Mouse (Mus musculus) stomach, postnatal 0 days (tissue): ENCODE results near the gene Pml.
A peak's percentile ranks its signal among the peaks of the same experiment; 100 is the strongest.

Experiments used
- CTCF ChIP-seq: IDR thresholded peaks from 2 replicates; pipeline ENCODE4 v1.5.1; 2016; ENCODE audit warnings: antibody characterized with exemption, low read depth, mild to moderate bottlenecking, moderate library complexity
- EP300 ChIP-seq: optimal IDR thresholded peaks from 2 replicates; pipeline ENCODE3; 2016; ENCODE audit warnings: antibody characterized with exemption

DNA sequence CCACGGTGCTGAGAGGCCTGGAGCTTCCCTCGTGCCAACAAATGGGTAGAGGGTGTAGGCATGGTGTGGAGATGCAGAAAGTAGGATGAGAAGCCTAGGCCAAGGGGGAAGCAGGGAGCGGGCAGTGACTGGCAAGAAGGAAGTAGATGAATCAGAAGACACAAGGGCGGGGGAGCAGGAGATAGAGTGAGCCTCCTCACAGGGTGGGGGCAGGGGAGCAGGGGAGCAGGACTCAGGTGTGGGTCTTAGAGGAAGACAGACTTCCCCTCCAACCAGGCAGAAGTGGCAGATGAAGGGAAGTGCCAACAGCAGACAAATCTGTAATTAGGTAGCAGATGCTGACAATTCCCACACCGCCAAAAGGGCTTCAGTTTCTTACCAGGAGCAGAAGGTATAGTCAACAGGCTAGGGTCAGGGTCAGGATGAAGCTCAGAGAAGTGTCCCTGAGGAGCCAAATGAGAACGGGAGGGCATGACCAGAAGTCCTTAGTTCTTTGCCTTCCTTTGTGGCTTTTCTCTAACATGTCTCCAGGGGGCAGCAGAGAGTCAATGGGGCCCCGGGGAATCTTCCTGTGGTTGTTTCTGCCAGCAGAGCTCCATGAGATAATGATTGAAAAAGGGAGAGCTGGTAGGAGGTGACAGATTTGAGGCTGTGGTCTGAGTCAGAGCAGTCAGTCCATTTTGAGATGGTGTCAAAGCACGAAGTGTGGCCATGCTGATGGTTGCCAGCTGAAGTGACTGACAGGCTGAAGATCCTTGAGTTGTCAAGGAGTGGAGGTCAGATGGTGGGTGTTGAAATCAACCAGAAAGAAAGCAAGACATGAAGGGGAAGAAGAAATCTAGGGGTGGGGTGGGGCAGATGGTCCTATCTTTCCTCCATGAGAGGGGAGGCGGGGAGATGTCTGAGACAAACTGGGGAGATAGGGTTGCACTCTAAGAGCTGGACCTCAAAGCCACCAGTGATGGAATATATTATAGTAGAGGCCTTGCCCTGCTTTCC lies 23.4 kb downstream of the Pml start:
- peak; percentile 88 for TF ChIP-seq CTCF
- TF ChIP-seq EP300: no peak
